Mouse (Mus musculus) macrophage (primary cell): Measurements from ENCODE around the gene Drc3. TPM values are rescaled to one million over a fixed set of nuclear protein-coding genes. Genes with fewer than 3 reads are reported as not detected.
"Not testable (repeated sequence)": the region's sequence is repeated elsewhere in the genome, so short reads cannot be mapped to it uniquely, and the experiment has no call there.

Source experiments
- H3K27ac ChIP-seq: fragments of 350-480 bp; formaldehyde crosslinking; 2 replicates; pipeline ENCODE4 v1.9.0; 2021
- H3K36me3 ChIP-seq: fragments of 350-480 bp; formaldehyde crosslinking; 2 replicates; pipeline ENCODE4 v1.9.0; 2021; ENCODE audit errors: inconsistent target
- H3K4me3 ChIP-seq: fragments of 350-480 bp; formaldehyde crosslinking; 2 replicates; pipeline ENCODE4 v1.9.0; 2021; ENCODE audit errors: inconsistent target
- H3K79me2 ChIP-seq: fragments of 350-480 bp; formaldehyde crosslinking; 2 replicates; pipeline ENCODE4 v1.9.0; 2021; ENCODE audit errors: inconsistent target
- WGBS: methylation state at CpG from one replicate; pipeline ENCODE4 v1.1.7; 2026; ENCODE audit warnings: inconsistent platforms; ENCODE audit not compliant: missing documents; 5-methylcytosine and 5-hydroxymethylcytosine counted together
- polyA plus RNA-seq: library from polyadenylated mRNA; stranded (reverse); fragments of 250-400 nt; gene quantifications from 3 replicates; pipeline ENCODE4 v1.2.4, GENCODE M21; 2018; ENCODE audit warnings: inconsistent platforms

Drc3 gene
- polyA plus RNA-seq, 1 experiment from 2014 or later: not detected

DNA sequence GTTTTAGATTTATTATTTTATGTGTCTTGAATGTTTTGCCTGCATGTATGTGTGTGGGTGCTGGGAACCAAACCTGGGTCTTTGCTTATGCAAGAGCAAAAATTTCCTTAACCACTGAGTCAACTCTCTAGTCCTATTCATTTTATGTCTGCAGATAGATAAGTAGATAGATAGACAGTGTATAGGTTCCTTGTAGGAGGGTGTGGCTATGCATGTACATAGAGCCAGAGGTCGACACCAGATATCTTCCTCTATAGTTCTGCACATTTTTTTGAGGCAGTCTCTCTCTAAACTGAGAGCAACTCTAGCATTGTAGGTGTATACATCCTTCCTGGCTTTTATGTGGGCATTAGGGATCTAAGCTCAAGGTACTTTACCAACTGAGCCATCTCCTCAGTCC, 82.0 kb downstream of the Drc3 start:
- no peaks in the 10 kb centered on the region for H3K79me2 ChIP-seq
- no peak overlapping the region for H3K4me3 ChIP-seq
- peaks cover 19% of the 10 kb centered on the region; the same call in 1 of the 2 replicates for H3K36me3 ChIP-seq
- H3K27ac ChIP-seq: no peak overlapping the region
- WGBS: 100% methylated on average over 1 of the region's 1 CpGs

DNA sequence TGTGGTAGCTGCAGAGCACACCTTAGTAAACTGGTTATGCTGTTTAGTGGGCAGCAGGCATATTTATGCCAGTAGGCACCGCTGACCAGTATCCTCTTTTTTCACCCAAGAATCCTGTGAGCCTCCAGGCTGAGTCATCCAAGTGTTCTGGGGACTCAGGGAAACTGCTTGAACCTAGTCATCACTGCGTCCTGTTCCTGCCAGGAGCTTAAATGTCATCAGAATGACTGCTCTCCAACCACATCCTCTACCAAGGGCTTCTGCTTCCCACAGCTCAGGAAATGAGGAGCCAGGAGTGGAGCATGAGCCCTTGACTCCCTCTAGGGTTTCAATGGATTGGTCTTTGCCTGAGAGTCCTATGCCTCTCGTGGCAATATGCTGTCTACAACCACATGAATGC, 83.5 kb downstream of the Drc3 start:
- peaks cover 30% of the 10 kb centered on the region; the same call in 1 of the 2 replicates for H3K36me3 ChIP-seq
- 59% methylated on average over 3 of the region's 3 CpGs for WGBS
- no peaks in the 10 kb centered on the region for H3K79me2 ChIP-seq
- no peak overlapping the region for H3K4me3 ChIP-seq
- no peak overlapping the region for H3K27ac ChIP-seq

DNA sequence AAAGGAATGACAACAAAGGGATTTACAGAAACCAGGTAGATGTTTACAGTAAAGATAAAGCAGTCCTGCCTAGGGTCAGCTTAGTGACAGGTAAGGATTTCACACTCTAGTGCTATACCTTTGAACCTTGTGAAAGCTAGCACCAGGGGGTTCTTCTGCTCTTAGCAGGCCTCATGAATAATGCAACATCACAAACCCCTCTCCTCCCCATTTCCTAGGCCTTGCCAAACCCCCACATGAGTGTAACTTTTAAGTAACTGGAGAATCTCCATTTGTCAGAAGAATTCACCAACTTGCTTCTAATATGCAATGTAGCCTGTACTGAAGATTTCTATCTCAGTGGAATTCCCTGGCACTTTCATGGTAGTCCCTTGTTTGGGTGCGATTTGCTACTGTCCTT, 86.5 kb downstream of the Drc3 start:
- not testable (repeated sequence) for H3K4me3 ChIP-seq, H3K27ac ChIP-seq, H3K79me2 ChIP-seq
- H3K36me3 ChIP-seq: peaks cover 32% of the 10 kb centered on the region
- WGBS: 100% methylated on average over 1 of the region's 1 CpGs

DNA sequence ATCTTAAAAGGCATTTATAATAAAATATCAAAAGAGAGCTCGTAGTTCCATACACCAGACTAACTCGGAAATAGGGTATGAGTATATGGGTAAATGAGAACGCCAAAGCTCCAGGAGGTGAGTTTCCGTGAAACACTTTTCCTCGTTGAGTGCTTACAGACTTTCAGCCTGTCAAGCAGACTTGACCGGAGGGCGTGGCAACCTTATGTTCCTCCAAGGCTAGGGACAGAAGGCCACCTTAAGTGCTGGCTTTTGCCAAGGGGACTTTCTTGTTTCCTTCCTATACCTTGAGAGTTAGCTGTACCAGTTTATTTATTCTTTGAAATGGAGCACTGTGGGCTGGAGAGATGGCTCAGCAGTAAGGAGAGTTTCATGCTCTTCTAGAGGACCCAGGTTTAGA, 87.0 kb downstream of the Drc3 start:
- H3K27ac ChIP-seq: no peak overlapping the region
- H3K36me3 ChIP-seq: peaks cover 32% of the 10 kb centered on the region
- no peaks in the 10 kb centered on the region for H3K79me2 ChIP-seq
- 94% methylated on average over 7 of the region's 7 CpGs for WGBS
- H3K4me3 ChIP-seq: no peak overlapping the region

DNA sequence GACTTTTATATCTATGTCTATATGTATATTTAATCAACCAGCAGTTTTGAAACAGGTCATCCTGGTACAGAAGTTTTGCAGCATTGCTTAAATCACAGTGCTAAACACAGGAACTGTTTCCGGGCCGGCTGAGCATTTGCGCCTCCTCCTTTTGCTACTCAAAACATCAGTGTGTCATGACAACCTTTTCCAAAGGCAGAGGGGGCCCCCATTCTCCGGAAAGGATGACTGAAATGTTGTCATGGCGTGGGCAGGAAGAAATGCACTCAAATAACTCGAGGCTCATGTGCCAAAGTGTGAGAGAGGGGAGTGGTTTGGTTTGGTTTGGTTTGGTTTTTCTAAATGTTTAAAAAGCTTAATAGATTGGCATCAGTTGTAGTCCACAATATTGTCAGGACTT, 89.8 kb downstream of the Drc3 start:
- 96% methylated on average over 6 of the region's 6 CpGs for WGBS
- Histone ChIP-seq H3K79me2 (no peaks in the 10 kb centered on the region), H3K4me3 (no peak overlapping the region), H3K27ac (no peak overlapping the region), H3K36me3 (peaks cover 28% of the 10 kb centered on the region)

Other genes starting within 250 kb of the Drc3 start
- 10.5 to 12.9 TPM (median 11.0 TPM) in 3 replicates for gene Rai1, start 248.3 kb upstream of the Drc3 start, polyA plus RNA-seq
- gene Srebf1, start 130.7 kb upstream of the Drc3 start, polyA plus RNA-seq: 15.2 to 30.9 TPM (median 30.6 TPM) in 3 replicates
- gene Tom1l2, start 424 bp upstream of the Drc3 start, polyA plus RNA-seq: 8.1 to 12.3 TPM (median 11.2 TPM) in 3 replicates
- 8.3 to 13.8 TPM (median 11.1 TPM) in 3 replicates for gene Gid4, start 63.8 kb downstream of the Drc3 start, polyA plus RNA-seq
- gene Atpaf2, start 65.1 kb downstream of the Drc3 start, polyA plus RNA-seq: 14.8 to 26.6 TPM (median 21.7 TPM) in 3 replicates
- 26.2 to 51.6 TPM (median 29.1 TPM) in 3 replicates for gene Drg2, start 101.3 kb downstream of the Drc3 start, polyA plus RNA-seq
- gene Myo15, start 116.0 kb downstream of the Drc3 start, polyA plus RNA-seq: not detected in 3 replicates
- gene Alkbh5, start 183.1 kb downstream of the Drc3 start, polyA plus RNA-seq: 27.1 to 35.4 TPM (median 28.4 TPM) in 3 replicates